11 mouse cellular contexts compared by ENCODE assay signal in the genomic region with DNA sequence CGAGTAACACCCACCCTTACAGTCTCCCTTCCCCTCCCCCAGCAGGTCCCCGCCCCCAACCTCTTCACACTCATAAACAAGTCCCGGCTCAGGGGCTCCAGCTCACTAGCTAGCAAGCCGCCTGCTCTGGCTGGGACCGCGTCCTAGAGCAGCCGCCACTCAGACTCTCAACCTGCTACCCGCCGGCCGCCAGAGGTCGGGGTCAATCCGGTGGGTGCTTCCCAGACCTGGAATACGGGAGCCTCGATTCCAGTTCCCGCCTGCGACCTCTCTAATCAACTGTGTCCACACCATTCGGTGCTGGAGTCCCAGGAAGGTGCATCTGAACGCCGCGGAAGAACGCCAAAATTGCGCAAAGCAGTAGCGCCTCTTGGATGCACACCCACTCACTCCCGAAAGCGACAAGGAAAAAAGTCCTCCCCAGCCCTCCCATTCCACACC. TPM values are rescaled to one million over a fixed set of nuclear protein-coding genes. Genes with fewer than 3 reads are reported as not detected.
A peak's percentile ranks its signal among the peaks of the same experiment; 100 is the strongest.
DNase-seq lines count a peak whose midpoint lies in the region; ATAC-seq and TF ChIP-seq lines count a peak whose summit lies in the region.
"Had no signal": no experiment of that assay in that cellular context is flagged by ENCODE, and none has a peak within 500 bp of the region (broad histone marks: within the 10 kb centered on the region; RNA-seq: fewer than 3 reads in every experiment).

No protein-coding gene starts in this region.

- TF ChIP-seq POLR2A in kidney, adult 2 months (IDR thresholded peaks at IDR 0.05; ENCODE audit: low read depth, low read length) = no peak
- no peak for TF ChIP-seq POLR2A in olfactory bulb, adult 2 months (IDR thresholded peaks at IDR 0.05; ENCODE audit: insufficient read depth, low read depth, low read length)

- no peak for DNase-seq in frontal cortex, postnatal 10 days (ENCODE audit: low spot score in 2 of 2)
- DNase-seq in embryo, embryonic 9.5 days (ENCODE audit: extremely low spot score) = peak; percentile 77
- DNase-seq in heart, embryonic 10.5 days (ENCODE audit: low spot score) = peak; percentile 87
- DNase-seq in kidney, adult 2 months = peak; percentile 64

- H3K4me3 ChIP-seq in heart, embryonic 10.5 days = peak overlapping the region; percentile 65
- H3K4me3 ChIP-seq in kidney, adult 2 months (ENCODE audit: insufficient read depth, low read depth, low read length) = peak overlapping the region; percentile 59
- peak overlapping the region; percentile 34 for H3K4me3 ChIP-seq in liver, embryonic 12.5 days
- peak overlapping the region; percentile 41 for H3K4me3 ChIP-seq in olfactory bulb, adult 2 months (ENCODE audit: insufficient read depth, low read depth, low read length)
- H3K4me3 ChIP-seq: erythroblast, embryonic 14.5 days; myocyte had no signal

- TF ChIP-seq CTCF in kidney, adult 2 months (conservative IDR thresholded peaks at IDR 0.05; ENCODE audit: insufficient read depth, insufficient read length, low read depth, low read length) = no peak
- TF ChIP-seq CTCF in olfactory bulb, adult 2 months (IDR thresholded peaks at IDR 0.05; ENCODE audit: insufficient read depth, low read depth, low read length) = no peak

- H3K27ac ChIP-seq in heart, embryonic 10.5 days = peak overlapping the region; percentile 87
- peak overlapping the region; percentile 57 for H3K27ac ChIP-seq in kidney, adult 2 months (ENCODE audit: insufficient read depth, low read depth, low read length)
- H3K27ac ChIP-seq in liver, embryonic 12.5 days = no peak overlapping the region
- H3K27ac ChIP-seq in olfactory bulb, adult 2 months (ENCODE audit: insufficient read depth, low read depth, low read length) = no peak overlapping the region

- H3K9me3 ChIP-seq in heart, embryonic 10.5 days = no peaks in the 10 kb centered on the region
- H3K9me3 ChIP-seq in liver, embryonic 12.5 days (replicated peaks) = no peaks in the 10 kb centered on the region

- peak overlapping the region; percentile 47 for H3K4me2 ChIP-seq in liver, embryonic 12.5 days

- no peak overlapping the region for H3K9ac ChIP-seq in liver, embryonic 12.5 days

- H3K27me3 ChIP-seq in heart, embryonic 10.5 days (ENCODE audit: insufficient read depth, poor library complexity, severe bottlenecking) = peaks cover 28% of the 10 kb centered on the region
- H3K27me3 ChIP-seq in kidney, adult 2 months (replicated peaks; ENCODE audit: control insufficient read depth, insufficient read depth, low read length) = no peaks in the 10 kb centered on the region
- peaks cover 74% of the 10 kb centered on the region for H3K27me3 ChIP-seq in liver, embryonic 12.5 days (replicated peaks)

- H3K4me1 ChIP-seq in heart, embryonic 10.5 days = peaks cover 70% of the 10 kb centered on the region
- H3K4me1 ChIP-seq in kidney, adult 2 months (ENCODE audit: control insufficient read depth, insufficient read depth, low read length) = peaks cover 5% of the 10 kb centered on the region; the same call in 1 of the 2 replicates
- H3K4me1 ChIP-seq in liver, embryonic 12.5 days = no peaks in the 10 kb centered on the region
- H3K4me1 ChIP-seq in olfactory bulb, adult 2 months (ENCODE audit: control insufficient read depth, insufficient read depth, low read length) = peaks cover 27% of the 10 kb centered on the region

- peaks cover 4% of the 10 kb centered on the region; the same call in 1 of the 2 replicates for H3K36me3 ChIP-seq in heart, embryonic 10.5 days
- no peaks in the 10 kb centered on the region for H3K36me3 ChIP-seq in kidney, adult 2 months (ENCODE audit: control insufficient read depth, insufficient read depth, low read length)
- H3K36me3 ChIP-seq in liver, embryonic 12.5 days = no peaks in the 10 kb centered on the region

- peak; percentile 47; the same call in 1 of the 2 replicates for ATAC-seq in frontal cortex, adult (ENCODE audit: low TSS enrichment)
- no peak for ATAC-seq in liver, embryonic 12.5 days
- no peak for ATAC-seq in activated CD4-positive, CD25-positive, alpha-beta regulatory T cell, adult 4 months

- WGBS in heart, embryonic 10.5 days = under 1% methylated on average over 25 of the region's 25 CpGs
- WGBS in kidney, adult 2 months = 1% methylated on average over 25 of the region's 25 CpGs
- WGBS in liver, embryonic 12.5 days (ENCODE audit: insufficient replicate concordance) = 5% methylated on average over 25 of the region's 25 CpGs
- WGBS in olfactory bulb, adult 2 months = 1% methylated on average over 25 of the region's 25 CpGs

RNA-seq across cellular contexts. Expression of a gene that starts 3.5 kb away (rescaled TPM):
- polyA plus RNA-seq in heart, embryonic 10.5 days (2016; fragmentation: Nextera tagmentation; extraction: Ambion mirVana) = 11.0 and 12.8 TPM in 2 replicates
- polyA plus RNA-seq in kidney, adult 2 months (2012; rRNA removed) = 3.4 and 4.1 TPM in 2 replicates
- polyA plus RNA-seq in liver, embryonic 12.5 days (2016; fragmentation: Nextera tagmentation; extraction: Ambion mirVana) = 2.2 and 2.4 TPM in 2 replicates
- not detected in 2 replicates for polyA plus RNA-seq in olfactory bulb, adult 2 months (2012; ENCODE audit: insufficient read depth, insufficient read length, low replicate concordance, missing spikeins)
- not detected for polyA plus RNA-seq in activated CD4-positive, CD25-positive, alpha-beta regulatory T cell, adult 4 months (2017; shearing (Covaris generic))
- polyA plus RNA-seq: C2C12; erythroblast, embryonic 14.5 days; myocyte had no signal

Comparison
In these comparisons a context has a peak if more than half of its experiments do, and no peak if none do; other contexts are left out.
1. DNase-seq: peak in embryo, embryonic 9.5 days (single experiment), heart, embryonic 10.5 days (single experiment) and kidney, adult 2 months (single experiment); none in frontal cortex, postnatal 10 days (0 of 2).
2. H3K27ac ChIP-seq: peak in heart, embryonic 10.5 days (single experiment) and kidney, adult 2 months (single experiment); none in liver, embryonic 12.5 days (single experiment) and olfactory bulb, adult 2 months (single experiment).
3. Peak in every context shown above with its lines, with median percentiles within 50 percentile points of each other: H3K4me3 ChIP-seq.